Mouse (Mus musculus): ENCODE results near the gene Catsperg1. TPM values are rescaled to one million over a fixed set of nuclear protein-coding genes. Genes with fewer than 3 reads are reported as not detected.
A peak's percentile ranks its signal among the peaks of the same experiment; 100 is the strongest.

Gene Catsperg1
- polyA plus RNA-seq, 2 experiments = 0.84 to 3.1 TPM

DNA sequence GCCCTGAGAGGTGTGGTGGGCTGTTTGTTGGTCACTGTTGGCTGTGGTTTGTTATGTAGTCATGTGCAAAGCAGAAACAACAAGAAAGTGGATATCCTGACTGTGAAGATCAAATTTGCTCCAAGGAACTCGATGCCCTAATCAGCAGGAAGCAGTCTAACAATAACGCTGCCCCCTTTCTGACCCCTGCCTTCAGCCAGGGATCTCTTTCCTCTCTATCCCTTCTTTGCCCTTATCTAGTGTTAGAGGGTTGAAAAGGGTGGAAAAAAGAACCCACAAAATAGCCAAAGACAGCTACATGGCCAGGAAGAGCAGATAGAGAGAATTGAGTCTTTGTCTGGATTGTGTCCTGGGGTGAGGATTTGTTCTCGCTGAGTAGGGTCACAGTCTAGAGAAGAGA, 16.7 kb upstream of the Catsperg1 start:
- no peaks in the 10 kb centered on the region for H3K36me3 ChIP-seq (ENCODE audit: control insufficient read depth, insufficient read depth, low read length)
- ATAC-seq (ENCODE audit: low FRiP score, low read depth) (no peak), DNase-seq (ENCODE audit: low spot score) (no peak)
- no peak overlapping the region for H3K4me3 ChIP-seq (replicated peaks; ENCODE audit: low read length)
- no peak overlapping the region for H3K9ac ChIP-seq (ENCODE audit: low read depth, low read length, severe bottlenecking)
- H3K4me2 ChIP-seq (replicated peaks; ENCODE audit: low read depth, low read length, severe bottlenecking) = no peak overlapping the region
- H3K9me3 ChIP-seq (ENCODE audit: control insufficient read depth, low read length) = no peaks in the 10 kb centered on the region
- peaks cover 21% of the 10 kb centered on the region for H3K27me3 ChIP-seq (ENCODE audit: control insufficient read depth, insufficient read depth, low read length)
- 68% methylated on average over 3 of the region's 3 CpGs for WGBS
- no peak overlapping the region for H3K27ac ChIP-seq (replicated peaks; ENCODE audit: low read depth, low read length)
- TF ChIP-seq POLR2A (IDR thresholded peaks at IDR 0.05; ENCODE audit: borderline replicate concordance, extremely low read depth, insufficient read depth, insufficient read length) = no peak
- no peaks in the 10 kb centered on the region for H3K4me1 ChIP-seq (ENCODE audit: control insufficient read depth, insufficient read depth, low read length)

DNA sequence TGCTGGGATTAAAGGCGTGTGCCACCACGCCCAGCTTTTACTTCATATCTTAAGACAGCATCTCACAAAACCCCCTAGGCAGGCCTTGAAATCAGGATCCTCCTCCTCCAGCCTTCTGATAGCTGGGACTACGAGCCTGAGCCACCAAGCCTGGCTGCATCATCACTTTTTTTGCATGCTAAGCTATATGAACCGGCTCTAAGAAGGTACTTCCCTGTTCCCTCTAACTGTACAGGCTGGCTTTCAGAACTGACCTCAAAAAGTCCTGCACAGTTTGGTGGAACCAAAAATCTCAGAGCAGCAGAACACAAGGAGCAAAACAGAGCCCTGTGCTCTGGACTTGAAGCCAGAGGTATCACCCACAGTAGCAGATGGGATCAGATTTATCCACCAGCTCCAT, 14.4 kb upstream of the Catsperg1 start:
- H3K9me3 ChIP-seq (ENCODE audit: control insufficient read depth, low read length) = no peaks in the 10 kb centered on the region
- H3K4me1 ChIP-seq (ENCODE audit: control insufficient read depth, insufficient read depth, low read length) = peaks cover 7% of the 10 kb centered on the region; the same call in 1 of the 2 replicates
- no peak overlapping the region for H3K4me3 ChIP-seq (replicated peaks; ENCODE audit: low read length)
- no peak for TF ChIP-seq POLR2A (IDR thresholded peaks at IDR 0.05; ENCODE audit: borderline replicate concordance, extremely low read depth, insufficient read depth, insufficient read length)
- no peak overlapping the region for H3K27ac ChIP-seq (replicated peaks; ENCODE audit: low read depth, low read length)
- H3K9ac ChIP-seq (ENCODE audit: low read depth, low read length, severe bottlenecking) = no peak overlapping the region
- no peak for DNase-seq (ENCODE audit: low spot score)
- ATAC-seq (ENCODE audit: low FRiP score, low read depth) = no peak
- no peak overlapping the region for H3K4me2 ChIP-seq (replicated peaks; ENCODE audit: low read depth, low read length, severe bottlenecking)
- WGBS = 69% methylated on average over 4 of the region's 4 CpGs
- peaks cover 19% of the 10 kb centered on the region for H3K27me3 ChIP-seq (ENCODE audit: control insufficient read depth, insufficient read depth, low read length)
- H3K36me3 ChIP-seq (ENCODE audit: control insufficient read depth, insufficient read depth, low read length) = no peaks in the 10 kb centered on the region

DNA sequence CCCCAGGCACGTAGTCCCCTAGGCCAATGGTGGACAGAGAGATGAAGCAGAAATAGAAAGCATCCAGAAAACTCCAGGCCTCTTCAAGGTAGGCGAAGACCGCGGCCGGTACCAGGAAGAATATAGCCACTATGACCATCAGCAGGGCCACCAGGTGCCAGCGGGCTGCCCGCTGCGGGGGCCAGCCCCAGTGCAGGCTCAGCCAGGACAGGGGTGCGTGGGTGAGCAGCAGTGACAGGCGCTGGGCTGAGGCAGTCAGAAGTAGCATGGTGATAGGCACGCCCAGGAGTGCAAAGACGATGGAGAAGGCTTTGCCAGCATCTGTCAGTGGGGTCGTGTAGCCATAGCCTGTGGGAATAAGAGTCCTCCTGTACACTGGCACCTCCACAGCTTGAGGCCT, 11.7 kb upstream of the Catsperg1 start:
- no peak overlapping the region for H3K27ac ChIP-seq (replicated peaks; ENCODE audit: low read depth, low read length)

DNA sequence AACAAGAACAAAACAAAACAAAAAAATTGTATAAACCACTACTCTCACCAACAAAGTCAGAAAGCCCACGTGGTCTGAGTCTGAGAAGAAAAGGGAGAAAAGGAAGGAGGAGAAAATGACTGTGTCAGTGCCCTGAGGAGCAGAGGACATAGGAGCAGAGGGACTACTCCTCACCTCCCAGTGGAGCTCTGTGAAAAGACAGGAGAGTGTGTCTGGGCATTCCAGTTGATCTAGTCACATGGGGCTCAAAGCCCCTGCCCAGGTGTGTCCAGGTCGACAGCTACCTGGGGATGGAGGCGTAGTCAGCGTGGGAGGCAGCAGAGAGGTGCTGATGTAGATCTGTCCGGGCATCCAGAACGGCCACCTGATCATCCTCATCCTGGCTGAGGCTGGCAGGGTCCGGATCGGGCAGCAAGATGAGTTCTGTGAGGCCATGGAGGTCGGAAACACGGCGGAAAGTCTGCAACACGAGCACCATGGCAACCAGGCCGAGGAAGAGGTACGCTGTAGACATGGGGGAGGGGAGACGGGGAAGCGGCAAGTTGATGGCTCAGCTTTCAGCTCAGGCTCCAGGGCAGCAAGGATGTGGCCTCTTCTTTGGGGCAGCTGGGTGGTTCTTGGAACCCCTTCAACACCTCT, 11.0 kb upstream of the Catsperg1 start:
- H3K4me3 ChIP-seq (replicated peaks; ENCODE audit: low read length) = no peak overlapping the region
- no peaks in the 10 kb centered on the region; the same call in 1 of the 2 replicates for H3K9me3 ChIP-seq (ENCODE audit: control insufficient read depth, low read length)
- peaks cover 7% of the 10 kb centered on the region; the same call in 1 of the 2 replicates for H3K4me1 ChIP-seq (ENCODE audit: control insufficient read depth, insufficient read depth, low read length)
- no peak overlapping the region for H3K27ac ChIP-seq (replicated peaks; ENCODE audit: low read depth, low read length)
- H3K4me2 ChIP-seq (replicated peaks; ENCODE audit: low read depth, low read length, severe bottlenecking) = 0 out of 2 replicates have a peak overlapping the region, but pooled peaks have one; percentile 21
- H3K36me3 ChIP-seq (ENCODE audit: control insufficient read depth, insufficient read depth, low read length) = no peaks in the 10 kb centered on the region
- no peak for TF ChIP-seq POLR2A (IDR thresholded peaks at IDR 0.05; ENCODE audit: borderline replicate concordance, extremely low read depth, insufficient read depth, insufficient read length)
- 12% methylated on average over 16 of the region's 16 CpGs for WGBS
- DNase-seq (ENCODE audit: low spot score) (no peak), ATAC-seq (ENCODE audit: low FRiP score, low read depth) (no peak)
- H3K9ac ChIP-seq (ENCODE audit: low read depth, low read length, severe bottlenecking) = no peak overlapping the region
- H3K27me3 ChIP-seq (ENCODE audit: control insufficient read depth, insufficient read depth, low read length) = no peaks in the 10 kb centered on the region

More for the DNA sequence above, 11.7 kb upstream of the Catsperg1 start:
- H3K4me2 ChIP-seq (replicated peaks; ENCODE audit: low read depth, low read length, severe bottlenecking) = no peak overlapping the region
- H3K9me3 ChIP-seq (ENCODE audit: control insufficient read depth, low read length) = no peaks in the 10 kb centered on the region
- H3K9ac ChIP-seq (ENCODE audit: low read depth, low read length, severe bottlenecking) = no peak overlapping the region
- no peak overlapping the region for H3K4me3 ChIP-seq (replicated peaks; ENCODE audit: low read length)
- ATAC-seq (ENCODE audit: low FRiP score, low read depth) (no peak), DNase-seq (ENCODE audit: low spot score) (no peak)
- no peak for TF ChIP-seq POLR2A (IDR thresholded peaks at IDR 0.05; ENCODE audit: borderline replicate concordance, extremely low read depth, insufficient read depth, insufficient read length)
- H3K27me3 ChIP-seq (ENCODE audit: control insufficient read depth, insufficient read depth, low read length) = no peaks in the 10 kb centered on the region
- peaks cover 7% of the 10 kb centered on the region; the same call in 1 of the 2 replicates for H3K4me1 ChIP-seq (ENCODE audit: control insufficient read depth, insufficient read depth, low read length)
- no peaks in the 10 kb centered on the region for H3K36me3 ChIP-seq (ENCODE audit: control insufficient read depth, insufficient read depth, low read length)
- 80% methylated on average over 12 of the region's 13 CpGs for WGBS

DNA sequence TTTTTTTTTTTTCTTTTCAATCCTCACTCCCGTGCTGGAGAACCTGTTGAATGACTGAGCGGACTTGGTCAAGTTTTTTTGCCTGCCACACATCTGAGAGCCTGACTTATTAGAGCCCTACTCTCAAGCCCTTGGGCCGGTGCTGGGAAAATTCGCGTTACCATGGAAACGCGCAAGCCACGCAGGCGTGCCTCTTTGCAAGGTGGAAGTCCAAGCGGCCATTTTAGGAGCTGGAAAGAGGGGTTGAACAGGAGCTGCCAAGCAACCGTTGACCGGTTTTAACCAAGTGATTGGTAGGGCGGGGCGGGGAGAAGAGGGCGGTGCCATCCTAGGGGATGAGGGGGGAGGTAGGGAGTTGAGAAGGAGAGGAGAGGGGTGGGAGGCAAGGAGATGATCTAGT, 1.0 kb upstream of the Catsperg1 start:
- no peak for TF ChIP-seq POLR2A (IDR thresholded peaks at IDR 0.05; ENCODE audit: borderline replicate concordance, extremely low read depth, insufficient read depth, insufficient read length)
- WGBS = 45% methylated on average over 15 of the region's 15 CpGs
- no peak overlapping the region for H3K4me2 ChIP-seq (replicated peaks; ENCODE audit: low read depth, low read length, severe bottlenecking)
- no peaks in the 10 kb centered on the region for H3K36me3 ChIP-seq (ENCODE audit: control insufficient read depth, insufficient read depth, low read length)
- H3K27ac ChIP-seq (replicated peaks; ENCODE audit: low read depth, low read length) = no peak overlapping the region
- DNase-seq (ENCODE audit: low spot score) (no peak), ATAC-seq (ENCODE audit: low FRiP score, low read depth) (no peak)
- H3K9me3 ChIP-seq (ENCODE audit: control insufficient read depth, low read length) = no peaks in the 10 kb centered on the region; the same call in 1 of the 2 replicates
- no peaks in the 10 kb centered on the region for H3K27me3 ChIP-seq (ENCODE audit: control insufficient read depth, insufficient read depth, low read length)
- no peak overlapping the region for H3K9ac ChIP-seq (ENCODE audit: low read depth, low read length, severe bottlenecking)
- H3K4me1 ChIP-seq (ENCODE audit: control insufficient read depth, insufficient read depth, low read length) = no peaks in the 10 kb centered on the region
- H3K4me3 ChIP-seq (replicated peaks; ENCODE audit: low read length) = no peak overlapping the region
